Mouse (Mus musculus) mouse trophoblast stem cell (cell line): ENCODE measurements around the gene Ttc7b.

ENCODE experiments used
- in situ Hi-C, 2 experiments: fragments of 300-500 bp; cut with MseI, MboI; formaldehyde crosslinking; loops; 2 replicates in 1 of 2; 3 replicates in 1 of 2; pipeline ENCODE4 v1.15.1; 2025

Ttc7b gene

DNA sequence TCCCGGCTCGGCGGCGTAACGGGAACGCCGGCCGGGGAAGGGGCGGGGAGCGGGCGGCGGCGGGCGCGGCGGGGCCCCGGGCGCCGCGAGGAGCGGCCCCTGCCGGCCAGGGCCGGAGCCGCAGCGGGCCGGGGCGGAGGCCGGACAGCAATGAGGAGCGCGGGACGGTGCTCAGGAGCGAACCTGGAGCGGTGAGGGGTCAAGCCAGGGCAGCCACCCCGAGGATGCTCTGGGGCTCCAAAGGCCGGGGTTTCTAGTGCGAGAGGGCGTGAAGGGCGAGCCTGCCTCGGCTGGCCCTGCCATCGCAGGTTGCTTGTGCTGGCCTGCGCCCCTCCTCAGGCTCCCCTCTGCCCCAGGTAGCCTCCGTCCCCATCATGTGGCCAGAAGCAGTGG lies at the start of gene Ttc7b:
Gene Ttc7b (minus strand): TSS at position 33 of the 393 bp plus-strand sequence.
- in situ Hi-C loops: no loop called here

DNA sequence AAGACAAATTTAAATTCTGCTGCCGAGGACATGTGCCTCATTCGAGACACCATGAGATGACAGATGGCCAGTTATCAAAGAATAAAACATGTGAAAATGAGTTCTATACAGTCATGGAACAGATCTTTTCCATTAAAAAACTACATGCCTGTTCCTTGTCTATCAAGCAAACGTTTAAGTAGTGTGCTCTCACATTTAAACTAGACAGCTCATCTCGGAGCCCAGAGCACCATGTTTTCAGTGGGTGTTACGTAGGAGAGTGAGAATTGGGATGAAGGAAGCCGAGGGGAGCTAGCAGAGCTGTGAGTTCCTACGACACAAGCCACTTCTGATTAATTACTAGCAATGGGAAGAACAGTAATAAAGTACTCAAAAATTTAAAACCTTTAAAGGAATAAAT lies 48.2 kb upstream of the Ttc7b start:
- in situ Hi-C loops: no loop called here

DNA sequence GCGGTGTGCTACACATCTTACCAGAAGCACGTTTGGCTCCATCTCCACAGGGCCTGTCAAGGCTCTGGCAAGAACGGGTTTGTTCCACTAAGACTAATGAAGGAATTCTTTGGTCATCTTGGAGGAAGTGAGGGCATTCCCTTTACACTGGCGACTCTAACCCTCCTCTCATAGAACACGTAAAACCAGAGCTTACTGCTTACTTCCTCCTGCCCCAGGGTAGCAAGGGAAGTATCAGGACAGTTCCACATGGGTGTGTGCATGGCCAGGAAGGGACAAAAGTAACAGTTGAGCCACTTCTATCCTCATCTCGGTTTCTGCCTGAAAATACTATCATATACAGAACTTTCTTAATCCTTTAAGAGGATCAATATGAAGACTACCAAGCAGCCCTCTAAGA lies 47.5 kb upstream of the Ttc7b start:
- in situ Hi-C loops: no loop called here

DNA sequence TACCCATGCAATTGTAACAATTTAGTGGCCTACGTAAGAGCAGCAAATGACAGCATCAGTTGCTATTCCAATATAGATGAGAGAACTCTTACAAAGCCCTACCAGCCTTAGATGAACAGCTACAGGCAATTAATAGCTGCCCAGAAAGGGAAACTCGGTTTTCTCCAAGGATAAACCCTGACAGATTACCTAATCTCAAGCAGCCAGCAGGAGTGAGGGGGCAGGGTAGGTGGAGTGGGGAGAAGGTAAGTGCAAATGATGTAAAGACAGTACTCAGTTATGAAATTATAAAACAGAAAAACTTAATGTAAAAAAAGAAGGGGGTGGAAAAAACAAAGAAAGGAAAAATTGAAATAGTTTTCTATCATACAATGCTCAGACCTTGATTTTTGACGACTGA lies 47.0 kb upstream of the Ttc7b start:
- in situ Hi-C loops: no loop called here

DNA sequence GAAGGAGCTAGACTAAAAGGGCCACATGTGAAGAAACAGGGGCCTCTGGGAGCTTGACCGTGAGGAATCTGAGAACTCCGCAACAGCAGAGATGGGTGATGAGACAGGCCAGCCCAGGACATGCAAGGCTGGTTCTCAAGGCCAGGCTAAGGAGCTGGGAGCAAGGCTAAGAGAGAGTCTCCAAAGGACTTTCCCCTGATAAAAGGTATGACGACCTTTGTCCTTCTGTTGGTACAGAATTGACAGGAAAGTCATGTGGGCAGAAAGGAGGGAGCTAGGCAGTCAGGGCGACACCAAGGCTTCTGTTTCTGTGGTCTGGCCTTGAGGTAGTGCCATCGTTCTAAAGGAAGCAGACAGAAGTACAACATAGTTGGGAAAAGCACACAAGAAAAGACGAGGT lies 33.0 kb upstream of the Ttc7b start:
- in situ Hi-C loops: no loop called here

DNA sequence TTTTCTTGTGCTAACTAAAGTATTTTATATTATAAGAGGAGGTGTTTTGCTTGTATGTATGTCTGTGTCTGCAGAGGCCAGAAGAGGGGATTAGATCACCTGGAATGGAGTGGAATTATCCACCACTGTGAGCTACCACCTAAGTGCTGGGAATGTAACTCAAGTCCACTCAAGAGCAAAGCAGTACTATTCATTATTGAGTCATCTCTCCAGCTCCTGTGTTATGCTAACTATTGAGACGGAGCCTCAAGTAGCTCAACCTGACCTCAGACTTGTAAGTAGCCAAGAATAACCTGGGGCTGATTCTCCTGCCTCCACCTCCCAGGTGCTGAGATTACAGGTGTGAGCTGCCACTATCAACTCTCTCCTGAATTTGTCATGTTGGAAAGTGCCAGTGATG lies 31.3 kb upstream of the Ttc7b start:
- in situ Hi-C loops: no loop called here

DNA sequence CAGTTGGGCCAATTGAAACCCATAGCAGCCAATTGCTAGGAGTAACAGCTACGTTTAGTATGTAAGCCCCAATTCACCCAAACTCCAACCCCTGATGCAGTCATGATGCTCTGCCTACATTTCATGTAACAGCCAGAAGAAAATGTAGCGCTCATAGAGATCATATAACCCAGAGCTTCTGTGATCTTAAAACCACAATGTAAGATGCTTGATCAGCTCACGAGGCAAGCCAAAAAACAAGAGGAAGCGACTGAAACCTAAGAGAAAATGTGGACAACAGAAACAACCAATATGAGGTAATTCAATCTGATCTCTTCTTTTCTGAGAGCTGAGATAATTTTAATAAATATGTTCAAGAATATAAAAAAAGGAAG lies 23.6 kb upstream of the Ttc7b start:
- in situ Hi-C loops: no loop called here

DNA sequence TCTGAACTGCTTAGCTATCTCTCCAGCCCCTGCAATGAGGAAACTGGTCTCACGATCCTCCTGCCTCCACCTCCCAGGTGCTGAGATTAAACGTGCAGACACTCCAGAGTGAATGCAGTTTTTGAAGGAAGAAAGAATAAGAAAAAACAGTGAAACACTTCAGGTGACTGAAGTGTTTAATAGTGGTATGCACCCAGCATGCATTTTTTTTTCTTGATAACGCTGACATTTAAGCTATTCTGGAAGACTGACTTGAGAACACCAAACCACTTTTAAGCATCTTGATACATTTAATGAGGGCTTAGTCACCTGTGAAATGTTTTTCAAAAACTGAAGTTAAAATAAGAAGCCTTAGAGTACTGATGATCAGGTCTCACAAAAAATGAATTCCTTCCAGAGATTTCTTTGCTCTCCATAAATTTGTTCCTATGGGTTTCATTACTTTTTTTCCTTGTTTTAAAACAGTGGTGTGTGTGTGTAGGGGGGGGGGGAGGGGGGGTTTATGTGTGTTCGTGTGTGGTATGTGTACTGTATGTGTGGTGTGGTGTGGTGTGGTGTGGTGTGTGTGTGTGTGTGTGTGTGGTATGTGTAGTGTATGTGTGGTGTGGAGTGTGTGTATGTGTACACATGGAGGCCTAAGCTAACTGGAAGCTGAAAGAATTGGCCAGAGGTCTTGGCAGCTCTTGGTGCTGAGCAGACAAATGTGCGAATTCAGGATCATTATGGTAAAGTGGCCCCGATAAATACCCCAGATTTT lies 23.0 kb upstream of the Ttc7b start:
- in situ Hi-C loops: no loop called here

DNA sequence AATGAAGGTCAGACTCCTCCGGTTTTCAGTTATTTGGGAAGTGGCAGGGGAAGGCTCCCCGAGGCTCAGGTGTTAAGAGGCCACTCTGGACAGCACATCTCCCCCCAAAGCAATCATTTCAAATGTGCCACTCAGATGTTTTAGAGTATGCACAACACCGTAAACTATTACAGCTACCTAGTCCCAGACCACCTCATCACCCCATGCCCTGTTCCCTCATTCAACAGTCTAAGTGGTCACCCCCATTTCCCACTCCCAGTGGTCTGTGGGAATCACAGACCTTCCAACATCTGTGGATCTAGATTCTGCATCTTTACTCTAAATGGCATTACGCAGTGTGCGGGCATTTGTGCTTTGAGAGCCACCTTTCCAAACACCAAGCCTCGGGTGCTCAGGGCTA lies 21.9 kb upstream of the Ttc7b start:
- in situ Hi-C loops: no loop called here

DNA sequence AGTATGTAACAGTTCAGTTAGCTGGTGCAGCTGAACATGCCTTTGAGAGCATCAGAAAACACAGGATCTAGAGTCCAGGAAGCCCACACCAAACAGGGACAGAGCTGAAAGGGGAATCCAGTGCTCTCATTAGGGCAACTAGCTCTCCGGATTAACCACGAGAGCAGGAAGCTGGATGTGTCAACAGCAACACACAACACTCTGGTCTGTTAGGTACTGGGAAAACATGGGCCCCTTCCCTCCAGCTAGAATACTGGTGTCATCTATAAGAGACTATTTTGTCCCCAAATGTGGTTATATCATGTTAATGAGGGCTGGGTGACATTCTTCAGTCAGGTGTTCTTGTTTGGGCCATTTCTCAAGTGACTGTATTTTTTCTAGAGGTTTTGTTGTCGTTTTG lies 21.4 kb upstream of the Ttc7b start:
- in situ Hi-C loops: no loop called here

DNA sequence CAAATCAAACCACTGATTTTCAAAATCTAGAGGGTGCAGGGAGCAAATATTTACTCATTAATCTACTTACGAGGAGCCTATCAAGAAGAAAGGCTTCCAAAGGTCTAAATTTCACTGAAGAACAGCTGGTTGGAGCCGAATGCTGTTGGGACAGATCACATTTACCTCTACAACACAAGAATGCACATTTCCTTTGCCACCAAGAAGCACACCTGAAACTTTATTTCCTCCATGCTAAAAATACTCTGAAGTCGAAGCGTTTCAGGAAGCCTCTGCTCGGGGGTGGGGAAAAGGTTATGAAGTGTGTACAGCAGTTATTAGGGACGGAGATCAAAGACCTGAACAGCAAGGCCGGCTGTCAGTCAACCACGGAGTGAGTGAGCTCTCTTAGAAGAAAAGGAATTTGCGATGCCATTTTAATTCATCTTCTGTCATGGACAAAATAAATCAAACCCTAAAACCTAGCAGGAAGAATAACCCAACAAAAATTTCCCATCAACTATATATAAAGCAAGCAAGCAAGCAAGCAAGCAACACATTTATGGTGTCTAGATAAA lies 18.6 kb upstream of the Ttc7b start:
- in situ Hi-C loops: no loop called here

DNA sequence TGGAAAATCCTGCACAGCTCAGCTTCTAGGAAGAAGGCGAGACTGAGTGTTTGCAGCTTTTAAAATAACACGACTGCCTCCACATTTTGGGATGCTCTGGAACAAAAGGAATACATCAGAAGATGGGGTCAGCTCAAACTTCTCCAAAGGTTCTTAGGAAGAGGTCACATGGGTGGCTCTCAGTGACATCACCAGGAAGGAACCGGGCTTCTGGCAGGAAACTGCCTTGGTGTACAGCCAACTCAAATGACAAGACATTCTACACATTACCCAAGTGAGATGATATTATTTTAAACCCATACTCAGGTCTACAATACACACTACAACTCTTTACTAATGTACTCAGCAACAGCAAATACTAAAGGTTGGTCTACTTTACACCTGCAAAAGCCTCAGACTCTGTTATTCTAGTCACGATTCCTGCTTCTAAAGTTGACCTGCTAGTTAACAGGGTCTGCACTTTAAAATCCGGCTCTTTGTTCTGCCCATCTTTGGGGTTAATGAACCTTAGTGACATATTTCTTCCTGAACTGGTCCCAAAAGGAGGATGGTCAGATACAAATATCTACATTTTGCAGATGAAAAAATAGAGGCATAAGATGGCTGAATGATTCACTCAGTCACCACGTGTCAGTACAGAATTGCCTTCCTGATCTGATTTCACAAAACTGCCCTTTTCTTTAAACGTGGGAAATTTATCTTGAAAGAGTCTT lies 18.0 kb upstream of the Ttc7b start:
- in situ Hi-C loops: no loop called here

DNA sequence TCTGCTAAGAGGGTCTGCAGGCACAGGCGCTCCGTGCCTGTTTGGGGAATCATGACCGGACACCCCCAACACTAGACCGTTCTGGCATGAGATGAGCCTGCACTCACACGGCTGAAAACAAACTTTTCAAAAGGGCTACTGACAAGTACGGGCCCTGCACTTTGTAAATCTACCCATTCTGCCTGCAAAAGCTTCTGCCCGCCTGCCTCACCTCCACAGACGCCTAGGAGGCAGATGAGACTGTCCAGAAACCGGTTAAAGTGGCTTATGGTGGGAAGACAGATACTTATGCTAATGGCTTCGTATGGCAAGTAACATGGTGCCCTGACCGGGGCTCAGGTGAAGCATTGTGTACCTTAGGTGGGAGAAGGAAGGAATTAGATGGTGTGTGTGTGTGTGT lies 16.5 kb upstream of the Ttc7b start:
- in situ Hi-C loops: no loop called here

DNA sequence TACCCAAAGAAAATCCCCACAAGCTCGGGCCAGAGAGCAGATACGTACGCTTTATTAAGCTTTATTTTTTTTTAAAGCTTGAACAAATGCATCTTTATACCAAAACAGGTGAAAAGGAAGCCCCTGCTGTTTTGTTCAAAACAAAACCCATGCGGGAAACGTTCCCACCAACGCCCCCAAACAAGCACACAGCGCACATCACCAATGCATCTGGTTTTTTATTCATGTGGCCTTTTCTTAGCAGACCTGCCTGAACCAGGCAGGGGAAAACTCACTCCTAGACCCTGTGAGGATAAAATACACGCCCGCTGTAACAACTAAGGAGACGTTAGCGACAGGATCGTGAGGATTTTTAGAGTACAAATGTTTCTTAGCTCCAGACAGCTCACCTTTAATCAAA lies 14.4 kb upstream of the Ttc7b start:
- in situ Hi-C loops: no loop called here

DNA sequence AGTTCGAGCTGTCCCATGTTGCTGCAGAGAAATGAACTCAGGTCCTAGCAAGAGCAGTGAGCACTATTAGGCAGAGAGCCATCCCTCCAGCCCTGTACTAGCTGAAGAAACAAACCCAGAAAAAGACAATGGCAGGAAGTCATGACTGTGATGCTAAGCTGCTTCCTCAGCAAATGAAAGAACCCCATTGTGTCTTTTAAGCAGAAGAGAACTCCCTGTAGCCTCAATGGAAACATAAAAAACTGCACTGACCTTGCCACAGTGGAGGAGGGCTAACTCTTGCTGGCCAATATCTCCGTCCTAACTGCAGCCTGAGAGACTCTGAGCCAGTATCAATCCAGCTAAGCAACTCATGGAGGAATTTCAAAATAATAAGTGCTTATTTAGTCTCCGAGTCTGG lies 13.4 kb upstream of the Ttc7b start:
- in situ Hi-C loops: no loop called here

DNA sequence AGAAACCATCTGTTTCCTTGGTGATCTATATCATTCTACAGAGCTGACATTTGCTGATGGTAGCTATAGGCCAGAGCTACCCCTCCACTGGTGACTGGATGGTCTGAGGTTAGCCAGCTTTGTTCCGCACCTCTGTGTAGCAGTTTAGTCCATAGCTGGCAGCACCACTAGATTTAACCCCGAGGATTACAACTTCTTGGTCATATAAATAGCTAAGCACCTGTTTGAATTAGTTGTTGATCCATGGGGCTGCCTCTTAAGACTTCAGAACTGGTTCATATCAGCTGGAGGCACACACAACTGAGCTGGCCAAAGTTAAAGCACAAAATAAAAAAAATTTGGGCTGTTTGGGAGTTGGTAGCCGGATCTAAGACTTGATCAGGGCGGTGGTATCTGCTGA lies 12.6 kb upstream of the Ttc7b start:
- in situ Hi-C loops: no loop called here

DNA sequence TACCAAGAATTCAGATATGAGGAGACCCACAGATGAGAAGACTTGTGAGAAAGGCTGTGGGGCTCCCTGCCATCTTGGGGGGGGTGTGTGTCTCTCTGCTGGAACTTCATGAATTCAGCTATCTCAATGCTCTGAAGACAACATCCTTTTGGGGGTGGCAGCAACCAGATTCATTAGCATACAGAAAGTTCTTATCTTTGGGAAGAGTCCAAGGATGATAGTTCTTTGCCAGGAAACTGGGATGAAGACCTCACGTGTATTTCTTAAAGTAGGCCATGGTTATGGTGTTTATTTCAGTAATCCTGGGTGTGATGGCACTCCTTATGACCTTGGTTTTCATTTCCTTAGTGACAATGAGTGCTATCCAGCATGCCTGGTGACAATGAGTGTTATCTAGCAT lies 11.1 kb upstream of the Ttc7b start:
- in situ Hi-C loops: no loop called here

DNA sequence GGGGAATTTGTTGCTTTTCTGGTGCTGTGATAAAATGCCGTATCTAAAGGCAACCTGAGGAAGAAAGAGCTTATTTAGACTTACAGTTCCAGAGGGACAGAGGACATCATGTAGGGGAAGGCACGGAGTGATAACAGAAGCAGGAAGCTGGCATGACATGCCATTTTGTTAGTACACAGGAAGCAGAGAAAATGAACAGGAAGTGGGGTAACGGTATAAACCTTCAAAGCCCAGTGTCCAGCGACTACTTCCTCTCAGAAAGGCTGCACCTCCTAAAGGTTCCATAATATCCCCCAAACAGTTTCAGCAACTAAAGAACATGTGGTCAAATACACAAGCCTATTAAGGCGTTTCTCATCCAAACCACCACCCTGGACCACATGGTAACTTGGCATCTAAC lies 10.2 kb upstream of the Ttc7b start:
- in situ Hi-C loops: no loop called here

DNA sequence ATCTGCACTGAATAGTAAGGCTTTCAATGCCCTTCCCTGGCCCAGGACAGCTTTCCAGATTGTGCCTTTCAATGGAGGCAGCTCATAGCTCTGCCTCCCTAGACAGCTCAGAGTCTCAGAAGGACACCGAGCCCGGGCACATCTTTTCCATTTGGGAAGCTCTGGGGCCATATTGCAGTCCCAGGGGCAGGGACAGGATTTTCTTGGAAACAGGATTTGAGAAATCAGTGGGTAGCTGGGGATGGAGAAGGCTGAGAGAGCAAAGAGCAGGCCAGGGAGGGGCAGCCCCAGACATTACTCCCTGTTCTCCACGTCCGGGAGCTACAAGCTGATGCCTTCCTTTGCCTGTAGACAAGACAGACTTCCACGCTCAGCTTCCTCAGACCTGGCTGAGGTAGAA lies 9.0 kb upstream of the Ttc7b start:
- in situ Hi-C loops: no loop called here

DNA sequence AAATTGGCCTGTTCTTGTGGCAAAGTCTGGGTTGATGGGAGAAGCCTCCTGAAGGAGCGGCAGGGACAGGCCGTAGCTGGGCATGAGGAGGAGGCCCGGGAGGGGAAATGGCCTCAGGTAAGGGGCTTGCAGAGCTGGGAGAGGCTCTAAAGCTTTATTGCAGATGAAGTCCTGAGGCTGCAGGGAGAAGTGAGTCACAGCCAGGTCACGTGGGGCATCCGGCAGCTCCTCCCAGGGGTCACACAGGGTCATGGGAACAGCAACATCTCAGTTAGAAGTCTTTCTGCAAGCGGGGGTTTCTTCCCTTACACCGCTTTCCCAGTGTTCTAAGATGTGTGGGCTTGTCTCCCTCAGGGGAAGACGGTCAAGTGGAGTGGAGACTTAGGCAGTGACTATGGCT lies 8.5 kb upstream of the Ttc7b start:
- in situ Hi-C loops: no loop called here

DNA sequence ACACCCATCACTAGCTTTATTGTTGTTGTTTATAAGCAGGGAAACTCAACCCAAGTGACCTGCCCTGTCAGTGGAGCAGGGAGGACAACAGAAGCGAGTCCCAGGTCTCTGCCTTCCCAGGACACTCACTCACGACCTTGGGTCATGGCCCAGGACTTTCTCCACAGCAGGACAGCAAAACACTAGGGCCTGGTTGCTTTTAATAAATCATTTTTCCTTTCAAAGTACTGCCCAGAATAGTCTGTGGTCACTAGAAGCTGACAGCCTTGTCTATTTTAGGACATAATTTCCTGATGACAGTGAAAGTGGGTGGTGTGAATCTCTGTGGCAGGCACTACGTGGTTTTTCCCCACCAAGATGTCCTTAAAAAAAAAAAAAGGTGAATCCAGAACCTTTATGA lies 7.6 kb upstream of the Ttc7b start:
- in situ Hi-C loops: no loop called here

DNA sequence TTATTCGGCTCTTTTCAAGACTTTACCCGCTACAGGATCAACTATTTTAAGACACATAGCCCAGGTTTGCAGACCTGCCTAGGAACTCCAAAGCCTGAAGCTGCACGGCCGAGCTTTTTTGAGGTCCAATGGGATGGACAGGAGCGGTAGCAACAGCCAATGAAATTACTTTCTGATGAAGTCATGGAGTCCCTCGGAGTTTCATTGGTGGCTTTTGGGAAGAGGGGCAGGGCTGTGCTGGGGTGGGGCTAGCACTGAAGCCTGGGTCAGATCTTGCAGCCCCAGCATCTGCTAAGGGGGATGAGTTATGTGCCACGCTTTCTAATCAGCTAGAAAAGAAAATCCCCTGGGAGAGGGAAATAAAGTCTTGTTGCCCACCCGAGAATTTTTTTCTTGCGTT lies 7.1 kb upstream of the Ttc7b start:
- in situ Hi-C loops: no loop called here

DNA sequence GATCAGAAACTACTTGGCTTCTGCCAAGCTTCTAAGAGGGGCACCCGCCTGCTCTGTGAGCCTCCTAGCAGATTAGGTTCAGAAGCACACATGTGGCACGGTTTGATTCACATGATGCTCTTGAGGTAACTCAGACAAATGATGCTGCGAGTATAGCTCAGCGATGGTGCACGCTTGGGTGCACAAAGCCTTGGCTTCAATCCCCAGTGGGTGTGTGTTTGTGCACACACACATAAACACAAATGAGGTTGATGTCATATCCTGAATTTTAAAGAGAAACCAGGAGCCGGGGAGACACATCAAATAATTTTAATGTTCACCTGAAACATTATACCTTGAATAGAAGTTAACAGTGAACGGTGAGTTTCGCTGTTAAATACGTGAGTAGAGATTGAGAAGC lies 6.6 kb upstream of the Ttc7b start:
- in situ Hi-C loops: no loop called here
